Mouse (Mus musculus) stomach, postnatal 0 days (tissue): ENCODE data around the gene Srebf2.

ENCODE experiments used
- CTCF ChIP-seq: IDR thresholded peaks from 2 replicates; pipeline ENCODE4 v1.5.1; 2016; ENCODE audit warnings: antibody characterized with exemption, low read depth, mild to moderate bottlenecking, moderate library complexity
- EP300 ChIP-seq: optimal IDR thresholded peaks from 2 replicates; pipeline ENCODE3; 2016; ENCODE audit warnings: antibody characterized with exemption

- TF ChIP-seq EP300 (no peak), CTCF (peak; percentile 83)
Observed at GRCm38 (mm10) chr15:82106953-82107555, 39.9 kb upstream of the Srebf2 start.
